Mouse (Mus musculus): ENCODE results near the gene Rasal3. TPM values are rescaled to one million over a fixed set of nuclear protein-coding genes. Genes with fewer than 3 reads are reported as not detected.

Rasal3 gene
- polyA plus RNA-seq (2012; ENCODE audit: insufficient read depth, low replicate concordance): 26.2 and 250 TPM in 2 replicates

DNA sequence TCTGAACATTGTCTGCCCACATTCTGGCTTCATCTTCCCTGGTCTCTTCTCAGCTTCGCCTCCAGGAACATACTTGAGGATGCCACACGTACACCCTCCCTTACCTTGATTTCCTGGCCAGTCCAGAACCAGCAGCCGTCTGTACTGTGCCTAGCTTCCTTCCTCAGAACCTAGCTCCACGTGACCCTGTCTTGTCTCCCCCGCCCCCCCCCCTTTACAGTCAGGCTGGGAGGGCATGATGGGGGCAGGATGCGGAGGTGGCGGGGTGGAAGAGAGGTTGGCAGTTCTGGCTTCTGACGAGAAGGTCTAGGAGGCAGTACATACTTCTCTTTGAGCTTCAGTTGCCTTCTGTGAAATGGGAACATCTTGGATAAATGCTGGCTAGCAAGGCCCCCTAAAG, at the start of gene Rasal3:
Rasal3 (minus strand) TSS at position 167 of the 400 bp plus-strand sequence.
- peaks cover 17% of the 10 kb centered on the region for H3K36me3 ChIP-seq (replicated peaks; ENCODE audit: low read length)
- TF ChIP-seq FLI1 (IDR thresholded peaks at IDR 0.05; ENCODE audit: low read length): no peak
- TF ChIP-seq GATA1 (IDR thresholded peaks at IDR 0.05; ENCODE audit: borderline replicate concordance, low read length): no peak
- H3K4me1 ChIP-seq: peaks cover 70% of the 10 kb centered on the region
- peak within 1 kb of the TSS; percentile 91 for H3K4me3 ChIP-seq (replicated peaks)
- H3K9me3 ChIP-seq: no peaks in the 10 kb centered on the region
- H3K27me3 ChIP-seq (replicated peaks): no peaks in the 10 kb centered on the region

- Histone ChIP-seq H3K9me3 (peaks cover 32% of the 10 kb centered on the region), H3K27me3 (replicated peaks) (peaks cover 64% of the 10 kb centered on the region), H3K36me3 (replicated peaks; ENCODE audit: low read length) (no peaks in the 10 kb centered on the region), H3K4me3 (replicated peaks) (peak within 1 kb of the TSS; percentile 62), H3K4me1 (peaks cover 23% of the 10 kb centered on the region)
- TF ChIP-seq GATA1 (IDR thresholded peaks at IDR 0.05; ENCODE audit: borderline replicate concordance, low read length) (no peak), FLI1 (IDR thresholded peaks at IDR 0.05; ENCODE audit: low read length) (no peak)
Observed at GRCm38 (mm10) chr17:32452482-32452881, 49.1 kb upstream of the Rasal3 start, which contains the start of gene Cyp4f39. Cyp4f39 (plus strand) TSS chr17:32452723.

GRCm38 (mm10) chr17:32450844-32451537, 47.6 kb upstream of the Rasal3 start:
- no peaks in the 10 kb centered on the region for H3K36me3 ChIP-seq (replicated peaks; ENCODE audit: low read length)
- peaks cover 16% of the 10 kb centered on the region for H3K4me1 ChIP-seq

DNA sequence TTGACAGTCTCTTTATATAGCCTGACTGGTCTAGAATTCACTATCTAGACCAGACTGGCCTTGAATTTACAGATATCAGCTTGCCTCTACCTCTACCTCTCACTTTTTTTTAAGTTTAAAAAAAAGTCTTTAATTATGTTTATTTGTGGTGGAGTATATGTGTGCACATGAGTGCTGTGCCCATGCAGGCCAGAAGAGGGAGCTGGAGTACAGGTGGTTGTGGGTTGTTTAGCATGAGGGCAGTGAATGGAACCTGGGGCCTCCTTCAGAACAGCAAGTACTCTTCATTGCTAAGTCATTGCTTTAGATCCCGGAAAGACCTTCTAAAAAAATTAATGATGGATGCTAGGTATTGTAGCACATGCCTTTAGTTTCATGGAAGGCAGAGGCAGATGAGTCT, 45.7 kb upstream of the Rasal3 start:
- TF ChIP-seq FLI1 (IDR thresholded peaks at IDR 0.05; ENCODE audit: low read length) (no peak), GATA1 (IDR thresholded peaks at IDR 0.05; ENCODE audit: borderline replicate concordance, low read length) (no peak)
- H3K4me3 ChIP-seq (replicated peaks): no peak overlapping the region
- H3K36me3 ChIP-seq (replicated peaks; ENCODE audit: low read length): no peaks in the 10 kb centered on the region
- peaks cover 33% of the 10 kb centered on the region for H3K9me3 ChIP-seq
- H3K27me3 ChIP-seq (replicated peaks): peaks cover 51% of the 10 kb centered on the region
- H3K4me1 ChIP-seq: peaks cover 11% of the 10 kb centered on the region

More at GRCm38 (mm10) chr17:32450844-32451537, 47.6 kb upstream of the Rasal3 start:
- TF ChIP-seq GATA1 (IDR thresholded peaks at IDR 0.05; ENCODE audit: borderline replicate concordance, low read length) (no peak), FLI1 (IDR thresholded peaks at IDR 0.05; ENCODE audit: low read length) (no peak)
- H3K4me3 ChIP-seq (replicated peaks): no peak overlapping the region
- H3K9me3 ChIP-seq: peaks cover 33% of the 10 kb centered on the region
- peaks cover 54% of the 10 kb centered on the region for H3K27me3 ChIP-seq (replicated peaks)

DNA sequence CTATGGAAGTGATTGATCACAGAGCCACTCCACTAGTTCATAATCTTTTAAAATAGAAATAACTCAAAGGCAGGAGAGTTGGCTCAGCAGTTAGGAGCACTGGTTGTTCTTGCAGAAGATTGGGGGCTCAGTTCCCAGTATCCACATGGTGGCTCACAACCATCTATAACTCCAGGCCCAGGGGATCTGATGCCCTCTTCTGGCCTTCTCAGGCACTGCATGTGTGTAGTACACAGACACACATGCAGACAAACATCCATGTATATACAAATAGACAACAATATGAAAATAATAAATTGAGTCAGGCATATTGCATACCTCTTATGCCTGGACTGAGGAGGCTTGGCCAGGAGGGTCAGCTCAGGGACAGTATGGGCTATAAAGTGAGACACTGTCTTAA, 43.8 kb upstream of the Rasal3 start:
- peaks cover 5% of the 10 kb centered on the region for H3K4me1 ChIP-seq
- H3K9me3 ChIP-seq: peaks cover 33% of the 10 kb centered on the region
- H3K4me3 ChIP-seq (replicated peaks): no peak overlapping the region
- no peak for TF ChIP-seq GATA1 (IDR thresholded peaks at IDR 0.05; ENCODE audit: borderline replicate concordance, low read length)
- no peak for TF ChIP-seq FLI1 (IDR thresholded peaks at IDR 0.05; ENCODE audit: low read length)
- H3K36me3 ChIP-seq (replicated peaks; ENCODE audit: low read length): no peaks in the 10 kb centered on the region
- peaks cover 45% of the 10 kb centered on the region for H3K27me3 ChIP-seq (replicated peaks)

GRCm38 (mm10) chr17:32445016-32445415, 41.6 kb upstream of the Rasal3 start:
- TF ChIP-seq GATA1 (IDR thresholded peaks at IDR 0.05; ENCODE audit: borderline replicate concordance, low read length) (no peak), FLI1 (IDR thresholded peaks at IDR 0.05; ENCODE audit: low read length) (no peak)
- peaks cover 33% of the 10 kb centered on the region for H3K9me3 ChIP-seq
- H3K4me1 ChIP-seq: no peaks in the 10 kb centered on the region
- no peaks in the 10 kb centered on the region for H3K36me3 ChIP-seq (replicated peaks; ENCODE audit: low read length)
- H3K4me3 ChIP-seq (replicated peaks): no peak overlapping the region
- peaks cover 42% of the 10 kb centered on the region for H3K27me3 ChIP-seq (replicated peaks)

DNA sequence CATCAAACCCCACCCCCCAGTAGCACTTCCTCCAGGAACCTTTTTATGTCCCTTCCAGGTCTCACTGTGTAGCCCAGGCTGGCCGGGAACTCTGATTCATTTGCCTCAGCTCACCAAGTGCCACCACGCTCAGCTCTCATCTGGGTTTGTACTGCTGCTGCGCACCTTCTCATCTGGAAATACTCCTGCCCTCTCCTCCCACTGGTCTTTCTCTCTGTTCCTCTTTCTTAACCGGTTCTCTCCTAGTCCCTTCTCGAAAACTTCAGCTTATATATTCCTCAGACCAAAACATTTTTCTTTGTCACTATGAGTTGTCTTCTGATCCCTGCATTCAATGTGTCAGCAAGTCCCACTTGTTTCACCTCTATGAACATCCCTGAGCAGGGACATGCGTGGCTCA, 39.9 kb upstream of the Rasal3 start:
- Histone ChIP-seq H3K4me1 (no peaks in the 10 kb centered on the region), H3K36me3 (replicated peaks; ENCODE audit: low read length) (no peaks in the 10 kb centered on the region), H3K4me3 (replicated peaks) (no peak overlapping the region), H3K27me3 (replicated peaks) (peaks cover 38% of the 10 kb centered on the region), H3K9me3 (peaks cover 16% of the 10 kb centered on the region)
- no peak for TF ChIP-seq FLI1 (IDR thresholded peaks at IDR 0.05; ENCODE audit: low read length)
- no peak for TF ChIP-seq GATA1 (IDR thresholded peaks at IDR 0.05; ENCODE audit: borderline replicate concordance, low read length)

DNA sequence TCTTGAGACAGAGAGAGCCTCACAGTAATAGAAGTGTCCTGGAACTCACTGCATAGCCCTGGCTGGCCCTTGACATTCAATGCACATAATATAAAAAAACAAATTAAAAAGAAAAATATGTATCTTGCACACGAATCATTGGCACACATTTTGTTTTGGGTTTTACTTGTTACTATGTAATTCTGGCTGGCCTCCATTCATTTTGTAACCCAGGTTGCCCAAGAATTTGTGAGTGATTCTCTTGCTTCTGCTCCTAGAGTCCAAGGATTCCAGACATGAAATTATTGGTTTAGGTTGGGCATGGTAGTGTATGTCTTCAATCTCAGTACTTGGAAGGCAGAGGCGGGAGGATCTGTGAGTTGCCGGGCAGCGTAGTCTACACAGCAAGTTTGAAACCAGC, 33.7 kb upstream of the Rasal3 start:
- peaks cover 15% of the 10 kb centered on the region for H3K27me3 ChIP-seq (replicated peaks)
- no peak for TF ChIP-seq FLI1 (IDR thresholded peaks at IDR 0.05; ENCODE audit: low read length)
- no peak for TF ChIP-seq GATA1 (IDR thresholded peaks at IDR 0.05; ENCODE audit: borderline replicate concordance, low read length)
- H3K9me3 ChIP-seq: no peaks in the 10 kb centered on the region
- peaks cover 11% of the 10 kb centered on the region for H3K4me1 ChIP-seq
- H3K4me3 ChIP-seq (replicated peaks): no peak overlapping the region
- H3K36me3 ChIP-seq (replicated peaks; ENCODE audit: low read length): no peaks in the 10 kb centered on the region

GRCm38 (mm10) chr17:32435151-32435550, 31.8 kb upstream of the Rasal3 start:
- peaks cover 3% of the 10 kb centered on the region for H3K27me3 ChIP-seq (replicated peaks)
- H3K4me1 ChIP-seq: peaks cover 14% of the 10 kb centered on the region
- no peaks in the 10 kb centered on the region for H3K9me3 ChIP-seq
- TF ChIP-seq GATA1 (IDR thresholded peaks at IDR 0.05; ENCODE audit: borderline replicate concordance, low read length) (no peak), FLI1 (IDR thresholded peaks at IDR 0.05; ENCODE audit: low read length) (no peak)
- no peaks in the 10 kb centered on the region for H3K36me3 ChIP-seq (replicated peaks; ENCODE audit: low read length)
- no peak overlapping the region for H3K4me3 ChIP-seq (replicated peaks)

DNA sequence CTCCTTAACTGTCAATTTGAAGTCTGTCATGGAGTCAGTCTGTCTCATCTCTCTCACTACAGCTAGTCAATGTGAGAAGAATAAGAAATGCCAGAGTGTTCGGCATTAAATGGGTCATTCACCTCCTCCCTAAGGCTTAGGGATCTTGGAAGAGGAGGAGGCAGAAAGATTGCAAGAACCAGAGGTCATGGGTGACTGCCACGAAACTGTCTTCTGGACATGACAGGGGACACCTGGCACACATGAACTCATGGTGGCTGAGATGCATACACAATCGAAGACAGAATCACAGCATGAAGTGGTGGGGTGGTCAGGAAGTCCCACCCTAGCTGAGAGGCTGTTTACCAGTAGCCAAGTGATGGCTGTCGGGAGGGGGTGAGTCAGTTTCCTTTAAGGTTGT, 30.9 kb upstream of the Rasal3 start:
- no peak overlapping the region for H3K4me3 ChIP-seq (replicated peaks)
- TF ChIP-seq FLI1 (IDR thresholded peaks at IDR 0.05; ENCODE audit: low read length): no peak
- TF ChIP-seq GATA1 (IDR thresholded peaks at IDR 0.05; ENCODE audit: borderline replicate concordance, low read length): no peak
- no peaks in the 10 kb centered on the region for H3K9me3 ChIP-seq
- H3K27me3 ChIP-seq (replicated peaks): peaks cover 2% of the 10 kb centered on the region
- H3K36me3 ChIP-seq (replicated peaks; ENCODE audit: low read length): no peaks in the 10 kb centered on the region
- H3K4me1 ChIP-seq: peaks cover 14% of the 10 kb centered on the region
